Mouse (Mus musculus) brain, embryonic 14.5 days (tissue): ENCODE data around the gene Trpm2. TPM values are rescaled to one million over a fixed set of nuclear protein-coding genes. Genes with fewer than 3 reads are reported as not detected.

Experiments used
- DNase-seq: peaks from one replicate; pipeline ENCODE4 v3.0.0-alpha.2; 2011; ENCODE audit warnings: low read depth
- CTCF ChIP-seq: fragments of 200-500 bp; IDR thresholded peaks from 2 replicates; pipeline ENCODE4 v1.5.1; 2012; ENCODE audit warnings: inconsistent platforms, mild to moderate bottlenecking, moderate library complexity, borderline replicate concordance; ENCODE audit not compliant: insufficient read depth, insufficient read length; ENCODE audit errors: extremely low read depth
- POLR2A ChIP-seq: fragments of 200-500 bp; IDR thresholded peaks from 2 replicates; pipeline ENCODE4 v1.6.1; 2012; ENCODE audit warnings: mild to moderate bottlenecking, inconsistent platforms, borderline replicate concordance; ENCODE audit not compliant: poor library complexity, insufficient read depth, insufficient read length, severe bottlenecking; ENCODE audit errors: extremely low read depth
- polyA plus RNA-seq: library from polyadenylated mRNA; depleted of rRNA; stranded (reverse); fragments of >200 nt; gene quantifications from 2 replicates; pipeline ENCODE4 v1.2.3, GENCODE M21; 2012

Gene Trpm2
- polyA plus RNA-seq, 1 experiment = 6.3 TPM

DNA sequence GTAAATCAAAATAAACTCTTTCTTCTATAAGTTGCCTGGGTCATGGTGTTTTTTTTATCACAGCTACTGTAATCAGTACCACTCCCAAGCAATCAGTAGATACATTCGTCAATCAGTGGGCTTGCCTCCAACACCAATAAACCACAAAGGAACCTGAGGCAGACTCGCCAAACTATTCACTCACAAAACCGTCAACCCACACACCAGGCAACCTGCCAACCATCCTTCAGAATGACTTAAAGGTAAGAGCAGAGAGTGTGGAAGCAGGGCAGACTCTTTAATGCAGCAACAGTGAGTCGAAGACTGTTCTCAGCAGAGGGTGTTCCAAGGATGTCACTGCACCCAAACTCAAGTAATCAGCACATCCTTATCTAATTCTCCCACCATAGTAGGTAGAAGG is 47.7 kb downstream of the Trpm2 start:
- DNase-seq = no peak
- TF ChIP-seq POLR2A (no peak), CTCF (no peak)

DNA sequence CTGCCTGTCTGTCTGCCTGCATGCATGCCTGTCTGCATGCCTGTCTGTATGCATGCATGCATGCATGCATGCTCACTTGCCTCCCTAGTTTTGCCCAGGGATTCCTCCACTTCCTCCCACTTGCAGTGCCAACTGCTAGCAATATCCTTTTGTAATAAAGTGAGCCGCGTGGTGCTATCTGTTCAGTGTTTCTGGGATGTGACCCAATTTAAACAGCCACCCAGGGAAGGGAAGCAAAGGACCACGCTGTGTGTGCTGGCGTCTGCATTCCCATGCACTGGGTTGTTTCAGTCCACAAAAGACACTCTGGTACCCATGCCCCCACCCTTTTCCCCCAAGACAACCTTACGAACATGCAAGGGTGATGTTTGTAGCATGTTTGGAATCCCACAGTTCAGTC is 49.4 kb downstream of the Trpm2 start:
- no peak for DNase-seq
- TF ChIP-seq CTCF = no peak
- no peak for TF ChIP-seq POLR2A

DNA sequence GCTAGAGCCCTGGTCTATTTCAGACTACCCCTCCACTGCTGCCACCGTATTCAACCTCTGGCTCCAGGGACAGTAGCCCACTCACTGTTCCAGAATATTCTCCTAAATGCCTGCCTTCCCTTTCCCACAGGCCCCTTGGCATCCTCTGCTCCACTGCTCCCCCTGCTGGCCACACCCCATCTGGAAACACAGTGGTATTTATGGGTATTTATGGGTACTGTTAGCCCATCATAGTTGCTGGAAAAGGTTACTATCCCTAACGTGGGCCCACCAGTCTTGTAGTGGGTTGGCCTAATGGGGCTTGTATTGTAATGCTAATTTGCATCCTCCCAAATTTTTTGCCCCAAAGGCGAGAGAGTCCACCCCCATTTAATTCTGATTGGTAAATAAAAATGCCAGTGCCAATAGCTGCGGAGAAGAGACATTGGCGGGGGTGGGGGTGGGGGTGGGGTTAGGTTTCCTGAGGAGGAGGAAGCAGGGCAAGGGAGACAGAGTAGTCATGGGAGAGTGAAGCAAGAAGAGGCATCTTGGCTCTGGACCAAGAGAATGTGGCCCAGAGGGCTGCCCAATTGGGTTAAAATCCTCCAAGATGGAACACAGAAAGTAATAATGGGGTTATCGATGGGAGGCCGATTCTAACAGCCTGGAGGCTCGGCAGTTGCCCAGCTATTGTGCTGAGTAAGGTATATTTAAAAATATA is 53.6 kb downstream of the Trpm2 start:
- TF ChIP-seq CTCF (peak; percentile 56; the same call in 1 of the 2 replicates), POLR2A (no peak)
- DNase-seq = peak; percentile 15

DNA sequence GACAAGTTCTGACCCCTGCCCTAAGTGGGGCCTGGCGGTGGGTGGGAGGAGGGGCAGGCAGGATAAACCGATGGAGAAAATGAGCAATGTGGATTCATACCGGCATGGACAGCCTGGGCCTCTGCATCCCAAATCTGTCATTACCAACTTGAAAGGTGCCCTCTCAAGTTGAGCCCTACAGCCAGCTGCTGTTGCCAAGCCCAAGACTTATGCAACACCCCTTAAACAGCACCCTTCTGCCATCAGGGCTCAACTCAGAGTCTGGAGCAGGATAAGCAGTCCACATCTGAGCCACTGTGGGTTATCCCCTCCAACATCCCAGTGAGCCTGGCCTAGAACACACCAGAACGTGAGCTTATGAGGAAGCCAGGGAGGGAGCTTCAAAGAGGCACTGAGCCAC is 57.1 kb downstream of the Trpm2 start:
- no peak for DNase-seq
- TF ChIP-seq CTCF (no peak), POLR2A (no peak)

DNA sequence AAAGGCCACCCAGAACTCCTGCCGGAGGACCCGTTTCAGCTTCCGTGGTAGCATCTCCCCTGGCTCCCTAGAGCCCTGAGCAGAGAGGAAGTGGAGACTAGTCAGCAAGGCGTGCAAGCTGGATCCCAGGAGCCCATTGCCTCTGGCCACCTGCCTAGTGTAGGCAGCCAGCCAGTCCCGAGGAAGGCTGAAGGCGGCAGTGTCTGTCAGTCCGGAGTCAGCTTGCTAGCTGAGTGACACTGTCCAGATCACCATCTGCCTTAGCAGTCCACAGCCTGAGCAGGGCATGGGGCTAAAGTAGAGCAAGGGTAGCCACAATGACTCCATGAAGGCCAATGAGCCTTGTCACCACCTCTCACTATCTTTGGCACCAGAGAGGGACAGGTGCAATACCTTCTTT is 57.8 kb downstream of the Trpm2 start:
- DNase-seq = no peak
- TF ChIP-seq POLR2A = no peak
- TF ChIP-seq CTCF = no peak

DNA sequence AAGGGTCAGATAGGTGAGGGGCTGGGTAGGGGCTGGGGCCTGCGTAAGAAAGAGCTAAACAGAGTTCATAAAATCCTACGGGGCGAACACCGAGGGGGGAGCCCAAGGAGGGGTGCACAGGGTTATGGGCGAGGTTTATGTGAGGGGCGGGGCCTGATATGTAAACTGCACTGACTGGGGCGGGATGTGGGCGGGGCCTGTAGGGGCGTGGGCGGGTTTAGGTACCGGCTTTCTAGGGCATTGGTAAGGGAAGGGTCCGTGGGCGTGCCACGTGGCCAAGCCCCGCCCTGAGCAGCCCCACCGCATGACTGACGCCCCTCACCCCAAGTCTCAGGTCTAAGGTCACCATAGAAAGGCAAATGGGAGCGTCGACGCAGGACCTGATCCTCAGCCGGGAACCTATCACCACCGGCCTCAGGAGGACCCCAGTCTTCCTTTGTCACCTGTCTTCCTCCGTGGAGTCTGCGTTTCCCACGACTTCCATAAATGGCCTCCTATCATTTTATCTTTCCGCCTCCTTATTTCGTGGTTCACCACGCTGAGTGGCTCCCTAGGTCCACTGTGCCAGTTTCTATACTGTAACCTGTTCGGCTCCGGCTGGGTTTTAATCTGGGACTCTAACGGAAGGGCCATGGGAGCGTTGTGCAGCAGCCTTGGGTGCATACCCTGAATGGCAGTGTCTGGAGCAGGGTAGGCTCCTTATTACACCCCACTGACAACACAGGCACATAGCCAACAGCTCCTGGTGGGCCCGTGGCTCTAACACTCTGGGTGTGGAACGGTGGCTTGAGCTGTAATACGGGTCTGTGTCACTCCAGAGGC is 67.3 kb downstream of the Trpm2 start:
- DNase-seq = peak; percentile 93
- TF ChIP-seq CTCF = no peak
- TF ChIP-seq POLR2A = no peak

DNA sequence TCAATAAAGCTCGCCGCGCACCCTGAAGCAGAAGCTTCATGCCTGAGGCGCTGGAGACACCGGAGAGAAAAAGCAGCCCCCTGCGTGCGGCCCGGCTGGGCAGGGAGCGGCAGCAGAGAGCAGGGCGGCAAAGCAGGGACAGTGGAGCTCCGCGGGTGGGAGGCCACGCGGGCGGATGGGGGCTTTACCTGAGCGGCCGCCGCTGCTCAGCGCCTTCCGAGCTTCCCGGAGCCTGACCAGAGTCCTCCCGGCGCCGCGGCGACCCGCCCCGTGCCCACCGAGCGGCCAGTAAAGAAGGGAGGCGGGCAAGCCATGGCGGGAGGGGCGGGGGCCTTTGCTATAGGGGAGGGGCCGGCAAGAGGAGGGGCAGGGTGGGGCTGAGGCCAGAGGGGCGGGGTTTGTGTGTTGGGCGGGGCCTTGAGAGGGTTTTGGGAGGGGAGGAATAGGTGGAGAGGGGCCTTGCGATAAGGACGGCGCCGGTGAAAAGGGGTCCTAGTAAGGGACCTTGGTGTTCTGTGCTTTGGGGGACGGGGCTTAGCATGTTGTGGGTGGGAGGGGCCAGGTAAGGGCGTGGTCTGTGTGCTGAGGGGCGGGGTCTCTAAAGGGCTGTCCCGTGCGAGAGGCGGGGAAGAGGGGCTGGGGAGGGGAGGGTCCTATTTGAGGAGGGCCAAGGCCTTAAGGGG is 68.0 kb downstream of the Trpm2 start, which contains the start of gene Lrrc3:
Gene Lrrc3 (minus strand): TSS at position 326 of the 683 bp plus-strand sequence.
- TF ChIP-seq POLR2A (0 out of 2 replicates have a peak, but pooled peaks have one; percentile 18), CTCF (peak; percentile 27; the same call in 1 of the 2 replicates)
- peak; percentile 80 for DNase-seq

DNA sequence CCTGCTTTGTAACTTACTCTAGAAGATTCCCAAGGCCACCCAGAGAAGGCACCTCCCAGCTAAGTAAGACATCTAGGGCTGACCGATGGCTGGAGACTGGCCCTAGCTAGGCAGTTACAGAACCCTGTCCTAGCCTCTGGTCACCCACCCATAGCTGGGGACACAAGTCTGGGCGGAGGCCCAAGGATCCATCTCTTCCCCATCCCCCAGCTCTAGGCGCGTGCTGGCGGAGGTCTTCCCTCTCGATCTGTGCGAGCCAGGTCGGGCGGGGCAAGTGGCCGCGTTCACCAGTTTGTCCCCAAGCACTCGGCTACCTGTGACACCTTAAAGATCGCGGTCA is 68.5 kb downstream of the Trpm2 start:
- no peak for TF ChIP-seq CTCF
- no peak for TF ChIP-seq POLR2A
- DNase-seq = no peak

DNA sequence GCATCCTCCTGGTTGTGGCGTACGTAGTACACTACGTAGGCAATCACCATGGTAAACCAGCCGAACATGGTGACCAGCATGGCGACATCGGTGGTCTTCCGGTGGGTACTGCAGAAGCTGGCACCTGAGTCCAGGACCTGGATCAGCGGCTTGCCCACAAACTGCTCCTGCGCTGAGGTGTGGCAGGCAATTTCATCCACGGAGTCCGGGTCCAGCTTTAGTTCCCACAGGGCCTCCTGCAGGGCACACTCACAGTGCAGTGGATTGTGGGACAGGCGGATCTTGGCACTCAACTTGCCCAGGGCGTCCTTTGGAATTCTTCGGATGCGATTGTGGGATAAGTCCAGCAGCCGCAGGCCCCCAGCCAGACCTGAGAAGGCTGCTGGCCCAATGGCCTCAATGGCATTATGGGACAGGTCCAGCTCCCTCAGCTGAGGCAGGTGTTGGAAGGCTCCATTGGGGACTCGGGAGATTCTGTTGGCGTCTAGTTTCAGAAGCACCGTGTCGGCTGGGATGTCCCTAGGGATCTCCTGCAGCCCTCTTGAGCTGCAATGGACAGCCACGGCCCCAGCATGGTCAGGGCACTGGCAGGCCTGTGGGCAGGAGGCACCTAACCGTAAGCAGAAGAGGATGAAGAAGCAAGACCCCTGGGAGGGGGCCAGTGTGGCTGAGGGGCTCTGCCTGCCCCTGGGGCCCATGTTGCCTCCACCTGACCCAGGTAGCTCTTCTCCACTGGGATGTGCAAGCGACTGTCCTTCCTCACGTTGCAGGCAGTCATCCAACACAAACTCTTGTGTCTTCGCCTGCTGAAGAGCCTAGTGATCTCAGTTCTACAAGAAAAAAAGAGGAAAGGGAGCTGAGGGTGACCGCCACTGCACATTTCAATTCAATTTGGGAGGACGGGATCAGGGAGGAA is 69.2 kb downstream of the Trpm2 start:
- TF ChIP-seq CTCF (no peak), POLR2A (no peak)
- no peak for DNase-seq

DNA sequence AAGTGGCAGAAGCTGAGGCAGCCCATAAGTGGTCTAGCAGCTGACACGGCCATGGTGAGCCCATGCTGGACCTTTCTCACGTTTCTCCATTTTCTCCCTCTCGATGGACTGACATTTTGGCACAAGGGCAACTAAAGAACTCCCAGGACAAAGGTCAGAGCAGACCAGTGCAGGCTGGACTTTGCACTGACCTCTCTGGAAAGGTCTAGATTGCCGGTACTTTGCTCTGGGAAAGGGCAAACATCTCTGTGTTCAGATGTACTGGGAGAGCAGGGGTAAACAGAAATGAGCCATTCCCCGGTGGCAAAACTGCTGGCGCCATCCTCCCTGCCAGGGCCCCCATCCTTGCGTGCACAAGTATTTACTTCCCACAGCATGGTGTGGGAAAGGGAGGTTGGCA is 70.2 kb downstream of the Trpm2 start:
- no peak for DNase-seq
- TF ChIP-seq CTCF = no peak
- TF ChIP-seq POLR2A = no peak

DNA sequence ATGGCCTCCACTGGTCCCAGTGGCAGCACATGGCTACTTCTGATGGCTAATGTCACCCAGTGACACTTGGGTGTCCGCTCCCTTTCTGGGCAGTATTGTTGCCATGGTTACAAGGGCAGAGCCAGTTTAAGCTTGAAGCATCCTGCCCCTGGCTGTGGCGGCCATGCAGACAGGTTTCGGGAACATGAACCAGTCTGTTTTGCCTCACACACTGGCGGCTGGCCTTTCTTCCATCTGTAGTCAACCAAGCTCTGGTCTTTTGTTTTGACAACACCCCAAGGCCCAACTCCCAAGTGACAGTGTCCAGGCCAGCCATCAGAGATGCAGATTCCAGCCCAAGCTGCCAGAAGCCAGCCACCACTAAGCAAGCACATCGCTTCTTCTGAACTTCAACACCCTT is 74.8 kb downstream of the Trpm2 start:
- DNase-seq = peak; percentile 28
- TF ChIP-seq CTCF = no peak
- TF ChIP-seq POLR2A = no peak
